Mouse (Mus musculus) brain, embryonic 14.5 days (tissue): Measurements from ENCODE around the gene P3h1.

Source experiments
- CTCF ChIP-seq: fragments of 200-500 bp; IDR thresholded peaks from 2 replicates; pipeline ENCODE4 v1.5.1; 2012; ENCODE audit warnings: inconsistent platforms, mild to moderate bottlenecking, moderate library complexity, borderline replicate concordance; ENCODE audit not compliant: insufficient read depth, insufficient read length; ENCODE audit errors: extremely low read depth
- POLR2A ChIP-seq: fragments of 200-500 bp; IDR thresholded peaks from 2 replicates; pipeline ENCODE4 v1.6.1; 2012; ENCODE audit warnings: mild to moderate bottlenecking, inconsistent platforms, borderline replicate concordance; ENCODE audit not compliant: poor library complexity, insufficient read depth, insufficient read length, severe bottlenecking; ENCODE audit errors: extremely low read depth

DNA sequence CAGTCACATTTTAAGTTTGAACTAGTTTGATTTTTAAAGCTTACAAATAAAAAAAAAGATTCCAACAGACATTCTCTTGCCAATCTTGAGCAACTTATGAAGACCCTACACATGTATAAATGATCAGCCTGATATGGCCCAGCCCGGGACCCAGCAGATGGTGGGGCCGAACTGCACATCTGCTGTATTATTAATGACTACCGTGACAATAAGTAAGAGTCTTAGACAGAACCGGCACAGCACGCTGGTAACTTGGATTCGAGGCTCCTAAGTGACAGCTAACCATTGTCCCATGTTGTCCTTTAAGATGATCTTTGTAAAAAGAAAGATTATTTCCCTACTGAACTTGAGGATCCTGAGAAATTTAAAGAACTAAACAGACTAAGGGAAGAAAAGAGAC, 43.3 kb upstream of the P3h1 start:
- TF ChIP-seq CTCF: no peak
- no peak for TF ChIP-seq POLR2A
